ENCODE assay signal across 12 mouse cellular contexts in the genomic region with DNA sequence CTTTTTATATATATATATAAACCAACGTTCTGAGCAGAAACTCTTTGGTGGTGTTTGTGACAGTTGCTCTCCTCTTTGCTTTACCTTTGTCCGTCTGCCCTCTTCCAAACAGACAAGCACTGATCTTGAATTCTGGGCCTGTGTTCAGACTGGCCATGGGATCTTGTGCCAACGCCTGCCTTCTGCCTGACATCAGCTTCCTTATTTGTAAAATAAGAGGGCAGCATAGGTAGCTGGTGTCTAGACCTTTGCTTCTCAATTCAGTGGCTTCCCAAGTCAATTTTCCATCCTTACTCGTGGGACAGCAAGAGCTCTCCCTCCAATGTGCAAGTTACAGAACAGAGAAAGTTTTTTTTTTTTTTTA.
"Had no signal": no experiment of that assay in that cellular context is flagged by ENCODE, and none has a peak within 500 bp of the region (broad histone marks: within the 10 kb centered on the region; RNA-seq: fewer than 3 reads in every experiment).

No protein-coding gene starts in this region.

- H3K4me3 ChIP-seq: left cerebral cortex, adult 2 months; limb, embryonic 13.5 days; myocyte; neural tube, embryonic 15.5 days had no signal

- H3K9me3 ChIP-seq: limb, embryonic 13.5 days; neural tube, embryonic 15.5 days had no signal

- DNase-seq: kidney, postnatal 25 days; lung, adult 2 months; lung, postnatal 36 days; midbrain, embryonic 14.5 days; right cerebral cortex, adult 18-20 months; right cerebral cortex, postnatal 25 days; thymus, postnatal 36 days had no signal

- H3K36me3 ChIP-seq: limb, embryonic 13.5 days; neural tube, embryonic 15.5 days had no signal

- H3K27me3 ChIP-seq: limb, embryonic 13.5 days; neural tube, embryonic 15.5 days had no signal

- H3K27ac ChIP-seq: left cerebral cortex, adult 2 months; limb, embryonic 13.5 days; liver, embryonic 14.5 days; neural tube, embryonic 15.5 days had no signal

- H3K9ac ChIP-seq: limb, embryonic 13.5 days; liver, embryonic 14.5 days; neural tube, embryonic 15.5 days had no signal
